ENCODE assay signal across 8 mouse cellular contexts in genomic region chr4:140101106-140101505, GRCm38 (mm10).
DNase-seq lines count a peak whose midpoint lies in the region; ATAC-seq and TF ChIP-seq lines count a peak whose summit lies in the region.

No protein-coding gene starts in this region.

- H3K36me3 ChIP-seq in intestine, embryonic 14.5 days (ENCODE audit: control insufficient read depth, insufficient read depth, low read length): no peaks in the 10 kb centered on the region
- no peaks in the 10 kb centered on the region for H3K36me3 ChIP-seq in intestine, embryonic 15.5 days
- no peaks in the 10 kb centered on the region for H3K36me3 ChIP-seq in ES-Bruce4 (ENCODE audit: control insufficient read depth, insufficient read depth, low read length, poor library complexity, severe bottlenecking)

- no peaks in the 10 kb centered on the region for H3K9me3 ChIP-seq in intestine, embryonic 14.5 days (ENCODE audit: control insufficient read depth, low read length)
- no peaks in the 10 kb centered on the region for H3K9me3 ChIP-seq in intestine, embryonic 15.5 days
- H3K9me3 ChIP-seq in ES-Bruce4 (replicated peaks; ENCODE audit: control insufficient read depth, insufficient read depth, low read length, poor library complexity, severe bottlenecking): no peaks in the 10 kb centered on the region

- WGBS in intestine, embryonic 14.5 days: 74% methylated on average over 5 of the region's 5 CpGs
- WGBS in intestine, embryonic 15.5 days: 73% methylated on average over 5 of the region's 5 CpGs

- H3K27ac ChIP-seq in intestine, embryonic 14.5 days (ENCODE audit: low read depth): no peak overlapping the region
- no peak overlapping the region for H3K27ac ChIP-seq in intestine, embryonic 15.5 days
- H3K27ac ChIP-seq in ES-Bruce4 (ENCODE audit: insufficient read depth, low read length): no peak overlapping the region

- DNase-seq in intestine, embryonic 14.5 days (ENCODE audit: low spot score): peak; percentile 63
- DNase-seq in adipocyte (ENCODE audit: low spot score): peak; percentile 3
- DNase-seq in lung, postnatal 10 days: peak; percentile 18
- no peak for DNase-seq in ovary, adult 18-20 months (ENCODE audit: low spot score)
- no peak for DNase-seq in urinary bladder, postnatal 25 days (ENCODE audit: low spot score)
- no peak for DNase-seq in gastrocnemius, postnatal 25 days

- no peak for TF ChIP-seq EP300 in ES-Bruce4 (IDR thresholded peaks at IDR 0.05; ENCODE audit: insufficient read depth, low read depth, low read length)

- no peak for TF ChIP-seq POLR2A in ES-Bruce4 (IDR thresholded peaks at IDR 0.05; ENCODE audit: insufficient read depth, low read length)

- TF ChIP-seq CTCF in ES-Bruce4 (IDR thresholded peaks at IDR 0.05; ENCODE audit: low read depth, low read length): peak; percentile 52

- H3K9ac ChIP-seq in intestine, embryonic 14.5 days (ENCODE audit: low read length): no peak overlapping the region
- H3K9ac ChIP-seq in intestine, embryonic 15.5 days: no peak overlapping the region
- H3K9ac ChIP-seq in ES-Bruce4 (ENCODE audit: low read depth, poor library complexity, severe bottlenecking): no peak overlapping the region

- no peak overlapping the region for H3K4me2 ChIP-seq in intestine, embryonic 14.5 days (ENCODE audit: low read length)
- no peak overlapping the region for H3K4me2 ChIP-seq in intestine, embryonic 15.5 days (replicated peaks)

- H3K27me3 ChIP-seq in intestine, embryonic 14.5 days (replicated peaks; ENCODE audit: control insufficient read depth, insufficient read depth, low read length): peaks cover 24% of the 10 kb centered on the region
- peaks cover 18% of the 10 kb centered on the region for H3K27me3 ChIP-seq in intestine, embryonic 15.5 days (replicated peaks)
- no peaks in the 10 kb centered on the region for H3K27me3 ChIP-seq in ES-Bruce4 (ENCODE audit: control insufficient read depth, insufficient read depth, low read length, poor library complexity, severe bottlenecking)

- no peaks in the 10 kb centered on the region; the same call in 1 of the 2 replicates for H3K4me1 ChIP-seq in intestine, embryonic 14.5 days (replicated peaks; ENCODE audit: control insufficient read depth, insufficient read depth, low read length)
- 0 out of 2 replicates have a peak, but pooled peaks cover 6% of the 10 kb centered on the region for H3K4me1 ChIP-seq in intestine, embryonic 15.5 days (replicated peaks)
- peaks cover 10% of the 10 kb centered on the region for H3K4me1 ChIP-seq in ES-Bruce4 (ENCODE audit: control insufficient read depth, insufficient read depth, low read length)

- ATAC-seq in intestine, embryonic 14.5 days (replicated peaks; ENCODE audit: low FRiP score, low TSS enrichment, low read depth): no peak
- no peak for ATAC-seq in intestine, embryonic 15.5 days

- no peak overlapping the region for H3K4me3 ChIP-seq in intestine, embryonic 14.5 days (ENCODE audit: low read depth, low read length)
- no peak overlapping the region for H3K4me3 ChIP-seq in intestine, embryonic 15.5 days (replicated peaks)
- H3K4me3 ChIP-seq in ES-Bruce4 (ENCODE audit: low read depth, low read length): no peak overlapping the region

Comparison
In these comparisons a context has a peak if more than half of its experiments do, and no peak if none do; other contexts are left out.
1. DNase-seq: peak in intestine, embryonic 14.5 days (single experiment), adipocyte (single experiment) and lung, postnatal 10 days (single experiment); none in ovary, adult 18-20 months (single experiment), urinary bladder, postnatal 25 days (single experiment) and gastrocnemius, postnatal 25 days (single experiment).